12 mouse cellular contexts compared by ENCODE assay signal in genomic region chr10:93608051-93608450, GRCm38 (mm10). TPM values are rescaled to one million over a fixed set of nuclear protein-coding genes. Genes with fewer than 3 reads are reported as not detected.
DNase-seq lines count a peak whose midpoint lies in the region; ATAC-seq and TF ChIP-seq lines count a peak whose summit lies in the region.
"Had no signal": no experiment of that assay in that cellular context is flagged by ENCODE, and none has a peak within 500 bp of the region (broad histone marks: within the 10 kb centered on the region; RNA-seq: fewer than 3 reads in every experiment).

No protein-coding gene starts in this region.

- H3K4me3 ChIP-seq in heart, adult 2 months: no peak overlapping the region
- H3K4me3 ChIP-seq in heart, embryonic 11.5 days (ENCODE audit: low read depth, low read length): no peak overlapping the region
- no peak overlapping the region for H3K4me3 ChIP-seq in midbrain, postnatal 0 days (ENCODE audit: low read depth, low read length)
- H3K4me3 ChIP-seq in midbrain, embryonic 10.5 days: no peak overlapping the region
- H3K4me3 ChIP-seq: kidney, embryonic 15.5 days; neural tube, embryonic 13.5 days had no signal

- peak; percentile 54 for TF ChIP-seq CTCF in heart, adult 2 months (IDR thresholded peaks at IDR 0.05)
- peak; percentile 77 for TF ChIP-seq CTCF in midbrain, postnatal 0 days (IDR thresholded peaks at IDR 0.05)

- H3K9me3 ChIP-seq in heart, embryonic 11.5 days (replicated peaks; ENCODE audit: control insufficient read depth, low read length): peaks cover 2% of the 10 kb centered on the region; the same call in 1 of the 2 replicates
- no peaks in the 10 kb centered on the region for H3K9me3 ChIP-seq in midbrain, postnatal 0 days (ENCODE audit: low read length)
- H3K9me3 ChIP-seq in midbrain, embryonic 10.5 days (replicated peaks): no peaks in the 10 kb centered on the region; the same call in 1 of the 2 replicates
- H3K9me3 ChIP-seq: neural tube, embryonic 13.5 days had no signal

- H3K9ac ChIP-seq in heart, adult 2 months (ENCODE audit: low read depth, low read length): no peak overlapping the region
- no peak overlapping the region for H3K9ac ChIP-seq in heart, embryonic 11.5 days (ENCODE audit: low read depth, low read length)
- no peak overlapping the region for H3K9ac ChIP-seq in midbrain, postnatal 0 days (replicated peaks; ENCODE audit: low read length, poor library complexity, severe bottlenecking)
- H3K9ac ChIP-seq: kidney, embryonic 15.5 days; neural tube, embryonic 13.5 days had no signal

- H3K4me2 ChIP-seq in heart, embryonic 11.5 days: no peak overlapping the region
- no peak overlapping the region for H3K4me2 ChIP-seq in midbrain, postnatal 0 days (ENCODE audit: low read depth, low read length, poor library complexity, severe bottlenecking)
- H3K4me2 ChIP-seq: kidney, embryonic 15.5 days; neural tube, embryonic 13.5 days had no signal

- H3K36me3 ChIP-seq in heart, adult 2 months (ENCODE audit: control insufficient read depth, insufficient read depth, low read length): no peaks in the 10 kb centered on the region
- H3K36me3 ChIP-seq in heart, embryonic 11.5 days (ENCODE audit: control insufficient read depth, insufficient read depth, low read length): no peaks in the 10 kb centered on the region
- H3K36me3 ChIP-seq in midbrain, postnatal 0 days (ENCODE audit: insufficient read depth, low read length): no peaks in the 10 kb centered on the region
- H3K36me3 ChIP-seq in midbrain, embryonic 10.5 days: no peaks in the 10 kb centered on the region
- H3K36me3 ChIP-seq: kidney, embryonic 15.5 days; neural tube, embryonic 13.5 days had no signal

- ATAC-seq in heart, embryonic 11.5 days (replicated peaks; ENCODE audit: insufficient number of reproducible peaks, low FRiP score, low TSS enrichment): no peak
- no peak for ATAC-seq in midbrain, postnatal 0 days (ENCODE audit: low FRiP score)

- intact Hi-C loops in heart, adult 2 months (cut with DNase I): no loop called here
- intact Hi-C loops in heart, postnatal 10 days (cut with DNase I): no loop called here

- TF ChIP-seq POLR2A in heart, adult 2 months (IDR thresholded peaks at IDR 0.05; ENCODE audit: insufficient read depth, low read depth, low read length): no peak

- no peak overlapping the region for H3K27ac ChIP-seq in heart, adult 2 months
- H3K27ac ChIP-seq in heart, embryonic 11.5 days (ENCODE audit: low read depth, low read length): no peak overlapping the region
- H3K27ac ChIP-seq in midbrain, postnatal 0 days (ENCODE audit: low read depth, low read length): no peak overlapping the region
- no peak overlapping the region for H3K27ac ChIP-seq in midbrain, embryonic 10.5 days (replicated peaks)
- H3K27ac ChIP-seq: kidney, embryonic 15.5 days; neural tube, embryonic 13.5 days had no signal

- 0 out of 2 replicates have a peak, but pooled peaks cover 1% of the 10 kb centered on the region for H3K4me1 ChIP-seq in heart, adult 2 months (ENCODE audit: control insufficient read depth, insufficient read depth, low read length)
- H3K4me1 ChIP-seq in heart, embryonic 11.5 days (ENCODE audit: control insufficient read depth, insufficient read depth, low read length): no peaks in the 10 kb centered on the region
- H3K4me1 ChIP-seq in midbrain, postnatal 0 days (ENCODE audit: insufficient read depth, low read length): no peaks in the 10 kb centered on the region
- no peaks in the 10 kb centered on the region for H3K4me1 ChIP-seq in midbrain, embryonic 10.5 days
- H3K4me1 ChIP-seq: kidney, embryonic 15.5 days; neural tube, embryonic 13.5 days had no signal

- DNase-seq in heart, adult 2 months: no peak
- peak; percentile 30 for DNase-seq in midbrain, postnatal 0 days (ENCODE audit: low spot score)
- DNase-seq in midbrain, embryonic 10.5 days (ENCODE audit: low spot score): no peak
- peak; percentile 10 for DNase-seq in brain, embryonic 18.5 days (ENCODE audit: low read depth, low spot score)
- peak; percentile 61 for DNase-seq in retina, postnatal 1 day
- no peak for DNase-seq in layer of hippocampus, postnatal 25 days (ENCODE audit: extremely low spot score in 1 of 2, low spot score in 1 of 2)
- no peak for DNase-seq in heart, postnatal 10 days
- DNase-seq: cerebellum, adult 18-20 months; gastrocnemius, postnatal 36 days had no signal

- H3K79me2 ChIP-seq in heart, adult 2 months (replicated peaks; ENCODE audit: control insufficient read depth, insufficient read depth, low read length): no peaks in the 10 kb centered on the region

- H3K27me3 ChIP-seq in heart, adult 2 months (ENCODE audit: control insufficient read depth, insufficient read depth, low read length): no peaks in the 10 kb centered on the region
- no peaks in the 10 kb centered on the region for H3K27me3 ChIP-seq in heart, embryonic 11.5 days (ENCODE audit: control insufficient read depth, insufficient read depth, low read length)
- no peaks in the 10 kb centered on the region for H3K27me3 ChIP-seq in midbrain, postnatal 0 days (ENCODE audit: insufficient read depth, low read length)
- H3K27me3 ChIP-seq in midbrain, embryonic 10.5 days (ENCODE audit: low read depth, poor library complexity, severe bottlenecking): no peaks in the 10 kb centered on the region
- H3K27me3 ChIP-seq: kidney, embryonic 15.5 days; neural tube, embryonic 13.5 days had no signal

- no peak for TF ChIP-seq EP300 in heart, adult 2 months (IDR thresholded peaks at IDR 0.05; ENCODE audit: insufficient read depth, low read depth, low read length)

- 65% methylated on average over 9 of the region's 9 CpGs for WGBS in heart, adult 2 months
- 66% methylated on average over 9 of the region's 9 CpGs for WGBS in heart, embryonic 11.5 days (ENCODE audit: insufficient replicate concordance)
- 53% methylated on average over 9 of the region's 9 CpGs for WGBS in midbrain, postnatal 0 days
- 66% methylated on average over 9 of the region's 9 CpGs for WGBS in midbrain, embryonic 10.5 days

RNA-seq across cellular contexts. Expression of gene Snrpf, which starts 18.5 kb away (rescaled TPM):
- total RNA-seq in heart, adult 2 months (2021): 10 to 100 TPM in 1 of 2 experiments, 1 to 10 TPM in 1; 9.6 to 11.3 TPM
- 17.7 and 20.5 TPM in 2 replicates for polyA plus RNA-seq in heart, adult 2 months (2012; rRNA removed)
- polyA plus RNA-seq in heart, embryonic 11.5 days (2014; fragmentation: Nextera tagmentation; extraction: Ambion mirVana): 92.0 and 98.2 TPM in 2 replicates
- 22.2 and 34.8 TPM in 2 replicates for total RNA-seq in midbrain, postnatal 0 days (2014; rRNA removed)
- 50.5 and 50.7 TPM in 2 replicates for polyA plus RNA-seq in midbrain, postnatal 0 days (2015; fragmentation: Nextera tagmentation; extraction: Ambion mirVana)
- 165 and 191 TPM in 2 replicates for polyA plus RNA-seq in midbrain, embryonic 10.5 days (2016; fragmentation: Nextera tagmentation; extraction: Ambion mirVana)
- 10 to 100 TPM; 10.6 to 12.6 TPM for total RNA-seq in layer of hippocampus, postnatal 25 days (2021)
- total RNA-seq in heart, postnatal 10 days (2021): 10 to 100 TPM; 12.2 to 16.2 TPM

RNA-seq across cellular contexts. Expression of gene Ntn4, which starts 32.4 kb away (rescaled TPM):
- 10 to 100 TPM; 14.0 to 14.9 TPM for total RNA-seq in heart, adult 2 months (2021)
- polyA plus RNA-seq in heart, adult 2 months (2012; rRNA removed): 7.4 and 11.5 TPM in 2 replicates
- 0.38 and 0.64 TPM in 2 replicates for polyA plus RNA-seq in heart, embryonic 11.5 days (2014; fragmentation: Nextera tagmentation; extraction: Ambion mirVana)
- 4.6 and 5.2 TPM in 2 replicates for total RNA-seq in midbrain, postnatal 0 days (2014; rRNA removed)
- 0.50 and 0.64 TPM in 2 replicates for polyA plus RNA-seq in midbrain, postnatal 0 days (2015; fragmentation: Nextera tagmentation; extraction: Ambion mirVana)
- polyA plus RNA-seq in midbrain, embryonic 10.5 days (2016; fragmentation: Nextera tagmentation; extraction: Ambion mirVana): 0.89 and 1.2 TPM in 2 replicates
- total RNA-seq in layer of hippocampus, postnatal 25 days (2021): 1 to 10 TPM; 6.1 to 6.2 TPM
- 10 to 100 TPM; 24.6 to 36.4 TPM for total RNA-seq in heart, postnatal 10 days (2021)

Comparison
In these comparisons a context has a peak if more than half of its experiments do, and no peak if none do; other contexts are left out.
1. DNase-seq: peak in midbrain, postnatal 0 days (single experiment), brain, embryonic 18.5 days (single experiment) and retina, postnatal 1 day (single experiment); none in heart, adult 2 months (0 of 2), midbrain, embryonic 10.5 days (single experiment), layer of hippocampus, postnatal 25 days (0 of 2) and heart, postnatal 10 days (0 of 2).